Mouse (Mus musculus): ENCODE data around the gene Exoc7.
"Not testable (repeated sequence)": the region's sequence is repeated elsewhere in the genome, so short reads cannot be mapped to it uniquely, and the experiment has no call there.

The Exoc7 gene

GRCm38 (mm10) chr11:116311169-116311568, 4.1 kb upstream of the Exoc7 start:
- peak; percentile 56 to 58 for DNase-seq

GRCm38 (mm10) chr11:116309601-116310000, 2.6 kb upstream of the Exoc7 start:
- no peak for DNase-seq

- peak in 1 of 2 experiments; percentile 15 for DNase-seq
These were observed 914 bp upstream of the Exoc7 start for GRCm38 (mm10) chr11:116307762-116308531.

DNA sequence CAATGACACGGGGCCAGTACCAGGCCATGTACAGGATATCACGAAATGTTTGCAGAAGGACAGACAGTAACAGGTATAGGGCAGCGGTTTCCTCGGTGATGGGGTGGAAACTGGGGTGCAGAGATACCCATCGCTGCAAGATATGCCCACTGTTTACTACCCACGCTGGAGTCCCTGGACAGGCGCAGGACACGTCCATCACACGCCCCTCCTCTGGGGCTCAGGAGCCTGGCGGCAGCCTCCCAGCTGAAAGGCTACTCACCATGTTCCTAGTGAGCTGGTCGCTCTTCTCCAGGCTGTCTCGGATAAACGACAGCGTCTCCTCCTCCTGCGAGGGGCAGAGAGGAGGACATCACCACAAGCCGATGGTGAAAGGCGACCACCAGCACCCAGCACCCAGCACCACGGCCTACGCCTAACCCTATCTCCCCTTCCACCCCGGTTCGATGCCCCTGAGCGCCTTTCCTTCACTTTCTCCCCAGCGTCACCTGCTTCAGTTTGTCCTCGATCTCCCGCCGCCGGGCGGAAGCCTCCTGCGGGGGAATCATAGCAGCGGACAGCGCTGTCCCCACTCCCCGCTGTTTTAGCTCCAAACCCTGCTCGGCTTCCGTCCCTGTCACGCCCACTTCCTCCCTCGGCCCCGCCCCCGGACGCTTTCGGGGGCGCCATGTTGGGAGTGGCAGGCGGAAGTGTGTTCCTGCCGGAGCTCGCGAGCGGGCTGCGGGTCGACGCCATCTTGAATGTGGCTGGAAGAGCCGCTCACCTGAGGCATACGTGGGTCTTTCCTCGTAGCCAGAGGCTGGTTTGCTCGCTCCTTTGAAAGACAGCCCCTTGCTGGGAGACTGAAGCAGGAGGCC, 679 bp downstream of the Exoc7 start:
- DNase-seq = peak; percentile 98

DNA sequence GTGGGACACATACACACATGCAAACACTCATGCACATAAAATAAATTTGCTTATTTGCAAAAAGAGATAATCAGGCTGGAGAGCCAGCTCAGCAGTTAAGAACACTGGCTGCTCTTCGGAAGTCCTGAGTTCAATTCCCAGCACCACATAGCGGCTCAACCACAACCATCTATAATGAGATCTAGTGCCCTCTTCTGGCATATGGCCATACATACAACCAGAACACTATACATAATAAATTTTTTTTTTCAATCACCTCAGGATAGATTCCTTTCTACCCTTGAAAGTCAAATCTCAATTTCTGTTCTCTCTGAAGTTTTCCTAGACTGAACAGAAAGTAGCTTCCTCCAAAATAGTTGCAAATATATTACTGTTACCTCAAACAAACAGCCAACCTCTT, 1.6 kb downstream of the Exoc7 start:
- DNase-seq = peak in 1 of 2 experiments; percentile 25

GRCm38 (mm10) chr11:116298621-116299020, 8.4 kb downstream of the Exoc7 start:
- peak; percentile 71 to 77 for DNase-seq

DNA sequence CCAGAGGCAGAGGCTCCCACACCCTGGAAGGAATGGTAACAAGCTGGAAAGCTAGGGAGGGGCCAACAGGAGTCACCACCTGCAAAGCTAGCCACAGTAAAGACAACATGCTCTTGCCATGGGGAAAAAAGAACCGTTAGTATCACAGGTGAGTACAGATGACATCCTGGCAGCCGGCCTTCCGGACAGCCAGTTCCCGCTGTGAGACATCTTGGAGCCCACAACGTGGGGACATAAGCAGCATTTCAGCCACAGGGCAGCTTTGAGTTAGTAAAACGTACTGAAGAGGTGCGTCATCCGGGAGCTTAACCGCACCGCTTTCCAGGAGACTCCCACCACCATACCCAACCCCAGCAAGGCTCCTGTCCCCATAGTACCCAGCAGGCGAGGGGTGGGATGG, 8.8 kb downstream of the Exoc7 start:
- peak; percentile 67 to 69 for DNase-seq

DNA sequence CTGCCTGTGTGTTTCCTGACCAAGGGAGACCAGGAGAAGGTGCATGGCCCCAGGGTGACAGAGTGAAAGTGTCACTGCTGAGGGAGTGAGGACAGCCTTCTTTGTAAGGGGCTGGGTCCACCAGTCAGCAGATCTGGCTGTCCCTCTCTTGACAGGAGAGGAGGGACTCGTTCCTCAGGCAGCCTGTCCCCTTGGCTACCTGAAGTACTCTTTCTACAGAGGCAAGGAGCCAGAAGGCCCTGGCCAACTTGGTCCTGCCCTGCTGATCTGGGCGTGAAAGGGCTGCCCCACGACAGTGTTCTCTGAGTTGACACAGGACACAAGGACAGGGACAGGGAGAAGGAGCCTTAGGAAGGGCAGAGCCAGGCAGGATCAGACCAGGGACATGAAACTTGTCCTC, 10.0 kb downstream of the Exoc7 start:
- DNase-seq = peak in 1 of 2 experiments; percentile 25

GRCm38 (mm10) chr11:116296191-116296734, 10.8 kb downstream of the Exoc7 start:
- DNase-seq = peak in 1 of 2 experiments; percentile 32

DNA sequence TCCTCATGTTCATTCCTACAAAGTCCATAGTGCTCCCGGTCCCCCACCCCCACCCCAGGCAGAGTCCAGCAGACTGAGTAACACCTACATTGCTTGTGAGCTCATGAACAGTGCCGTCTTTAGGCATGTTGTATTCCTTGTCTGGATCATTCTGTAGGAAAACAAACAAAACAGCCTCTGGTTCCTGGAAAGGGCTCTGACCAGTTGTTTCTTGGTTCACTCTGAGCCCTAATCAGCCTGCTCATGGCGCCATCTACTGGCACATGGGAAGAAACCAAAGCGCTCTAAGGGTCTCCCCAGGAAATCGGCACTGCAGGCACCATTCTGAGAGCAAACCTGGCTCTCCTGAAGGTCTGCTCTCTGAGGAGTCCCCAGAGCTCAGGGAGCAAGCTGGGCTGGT, 12.7 kb downstream of the Exoc7 start:
- DNase-seq = peak; percentile 71 to 75

- DNase-seq = no peak
These were observed 13.4 kb downstream of the Exoc7 start for GRCm38 (mm10) chr11:116293538-116294137.

DNA sequence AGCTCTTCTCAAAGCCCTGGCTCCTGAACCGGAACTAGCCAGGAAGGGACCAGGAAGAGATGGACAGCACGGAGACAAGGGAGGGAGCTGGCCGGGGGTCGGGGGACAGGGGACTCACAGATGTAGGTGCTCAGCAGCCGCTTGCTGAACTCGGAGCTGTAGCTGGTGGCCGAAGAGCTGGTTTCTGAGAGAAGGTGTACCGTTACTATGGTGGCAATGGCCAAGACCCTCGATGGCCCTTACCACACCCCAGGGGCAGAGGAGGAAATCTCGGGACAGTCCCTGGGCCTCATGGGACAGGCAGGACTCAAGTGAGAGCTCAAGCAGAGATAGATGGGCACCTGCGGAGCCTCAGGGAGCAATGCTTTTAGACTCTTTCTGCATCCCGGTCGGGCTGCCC, 14.6 kb downstream of the Exoc7 start:
- no peak for DNase-seq

GRCm38 (mm10) chr11:116290556-116290955, 16.5 kb downstream of the Exoc7 start:
- DNase-seq = no peak

DNA sequence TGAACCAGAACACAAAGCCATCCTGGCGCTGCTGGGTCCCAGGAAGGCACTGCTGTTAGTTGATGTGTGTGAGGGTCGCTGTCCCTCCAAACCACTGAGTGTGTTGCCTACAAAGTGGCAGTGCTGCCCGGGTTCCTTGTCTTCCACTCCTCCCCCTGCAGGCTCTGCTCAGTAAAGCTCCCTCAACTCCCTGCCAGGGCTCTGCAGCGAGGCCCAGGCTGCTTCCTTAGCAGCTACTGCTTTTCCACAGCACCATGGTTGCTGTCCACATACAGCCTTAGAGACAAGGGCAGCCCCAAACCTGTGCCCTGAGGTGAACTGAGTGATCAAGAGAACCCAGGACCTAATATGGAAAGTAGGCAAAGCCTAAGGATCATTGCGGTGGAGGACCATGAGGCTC, 19.7 kb downstream of the Exoc7 start:
- DNase-seq = peak in 1 of 2 experiments; percentile 38

GRCm38 (mm10) chr11:116285770-116286191, 21.3 kb downstream of the Exoc7 start:
- DNase-seq = peak; percentile 55 to 62

DNA sequence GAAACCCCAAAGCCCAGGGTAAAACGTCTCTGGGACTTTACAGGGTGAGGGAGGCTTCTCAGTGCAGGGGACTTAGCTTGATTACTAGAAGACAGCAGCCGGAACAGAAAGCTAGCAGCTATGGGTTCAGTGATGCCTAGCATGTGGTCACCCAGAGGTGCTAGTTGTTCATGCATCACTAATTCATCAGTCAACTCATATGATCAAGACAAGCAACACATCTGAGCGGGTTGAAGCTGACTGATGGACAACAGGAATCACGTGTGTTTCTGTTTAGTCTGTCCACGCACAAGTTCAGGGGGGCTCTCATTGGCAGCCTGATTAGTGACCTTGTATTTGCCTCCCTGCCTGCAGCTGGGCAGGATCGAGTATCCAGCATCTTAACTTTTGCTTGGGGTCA, 23.1 kb downstream of the Exoc7 start:
- no peak for DNase-seq

- DNase-seq = peak in 1 of 2 experiments; percentile 16
These were observed 24.0 kb downstream of the Exoc7 start for GRCm38 (mm10) chr11:116282912-116283521.

GRCm38 (mm10) chr11:116282089-116282488, 24.9 kb downstream of the Exoc7 start:
- DNase-seq = no peak

- no peak for DNase-seq
These were observed 25.4 kb downstream of the Exoc7 start for GRCm38 (mm10) chr11:116281671-116282070.

GRCm38 (mm10) chr11:116280751-116281663, 26.0 kb downstream of the Exoc7 start, which contains the start of gene Galr2:
Gene Galr2 (plus strand): TSS chr11:116280939.
- DNase-seq = no peak

GRCm38 (mm10) chr11:116277184-116277583, 29.8 kb downstream of the Exoc7 start:
- not testable (repeated sequence) for DNase-seq

Data from cerebellum, postnatal 10 days (tissue).